Mouse (Mus musculus) hindbrain, embryonic 16.5 days (tissue): ENCODE data around the gene 1700093K21Rik. TPM values are rescaled to one million over a fixed set of nuclear protein-coding genes. Genes with fewer than 3 reads are reported as not detected.

Experiments
- microRNA-seq: library from miRNA; unstranded; fragments of <30 nt; microRNA quantifications from one replicate; pipeline ENCODE4, GENCODE M21; 2017
- polyA plus RNA-seq: library from polyadenylated mRNA; unstranded; fragments of >200 nt; fragmentation: Nextera tagmentation; extraction: Ambion mirVana; gene quantifications from 2 replicates; pipeline ENCODE4 v1.2.1, GENCODE M21; 2015

Gene 1700093K21Rik
- polyA plus RNA-seq, 1 experiment from 2014 or later = not detected

Small RNA genes within 50 kb of the gene (microRNA-seq; reads per million reads assigned to microRNA genes)
- not detected for gene Gm47279

Other genes starting within 250 kb of the 1700093K21Rik start
- 26.3 and 27.1 TPM in 2 replicates for gene Usp34, start 214.3 kb downstream of the 1700093K21Rik start, polyA plus RNA-seq
- gene Ahsa2, start 23.1 kb downstream of the 1700093K21Rik start, polyA plus RNA-seq = 89.2 and 107 TPM in 2 replicates
- gene 0610010F05Rik, start 112.5 kb upstream of the 1700093K21Rik start, polyA plus RNA-seq = 113 and 115 TPM in 2 replicates
- gene Pus10, start 144.5 kb upstream of the 1700093K21Rik start, polyA plus RNA-seq = 10.6 and 11.6 TPM in 2 replicates
- 29.3 and 32.5 TPM in 2 replicates for gene Pex13, start 144.8 kb upstream of the 1700093K21Rik start, polyA plus RNA-seq
- gene Rel, start 249.8 kb upstream of the 1700093K21Rik start, polyA plus RNA-seq = 0.39 and 0.41 TPM in 2 replicates